Mouse (Mus musculus) bone marrow, adult 2 months (tissue): ENCODE results near the gene Elmo1. TPM values are rescaled to one million over a fixed set of nuclear protein-coding genes. Genes with fewer than 3 reads are reported as not detected.

Experiments used
- H3K27ac ChIP-seq: fragments of 200-500 bp; 2 replicates; pipeline ENCODE4 v1.5.1; 2012; ENCODE audit warnings: low read depth, mild to moderate bottlenecking, control low read depth, inconsistent platforms, low read length; ENCODE audit not compliant: control insufficient read depth, poor library complexity, insufficient read depth
- H3K4me1 ChIP-seq: fragments of 200-500 bp; 2 replicates; pipeline ENCODE4 v1.6.1; 2011; ENCODE audit warnings: low read length; ENCODE audit not compliant: control insufficient read depth, insufficient read depth
- H3K4me3 ChIP-seq: fragments of 200-500 bp; replicated peaks from 2 replicates; pipeline ENCODE3; 2011; ENCODE audit warnings: mild to moderate bottlenecking, low read depth, low read length, control low read depth; ENCODE audit not compliant: control insufficient read depth
- CTCF ChIP-seq: fragments of 200-500 bp; IDR thresholded peaks from 2 replicates; pipeline ENCODE4 v1.5.1; 2011; ENCODE audit warnings: low read length, control low read depth; ENCODE audit not compliant: control insufficient read depth, insufficient read depth
- POLR2A ChIP-seq: fragments of 200-500 bp; IDR thresholded peaks from 2 replicates; pipeline ENCODE4 v1.6.1; 2011; ENCODE audit warnings: low read depth, mild to moderate bottlenecking, control low read depth, low read length, borderline replicate concordance; ENCODE audit not compliant: control insufficient read depth
- WGBS: fragments of 180-500 bp; shearing (Covaris S2); methylation state at CpG from one replicate; pipeline ENCODE4 v1.1.7; 2018; 5-methylcytosine and 5-hydroxymethylcytosine counted together
- polyA plus RNA-seq: library from polyadenylated mRNA; stranded (reverse); fragments of >200 nt; gene quantifications from 2 replicates; pipeline ENCODE4 v1.2.4, GENCODE M21; 2011; ENCODE audit warnings: low replicate concordance; ENCODE audit not compliant: missing spikeins, insufficient read depth, insufficient read length

Gene Elmo1
- polyA plus RNA-seq, 1 experiment: 13.2 TPM

- Histone ChIP-seq H3K4me3 (no peak overlapping the region), H3K4me1 (no peaks in the 10 kb centered on the region; the same call in none of the 2 replicates), H3K27ac (no peak overlapping the region)
- 23% methylated on average over 10 of the region's 10 CpGs for WGBS
- no peak for TF ChIP-seq POLR2A
- no peak for TF ChIP-seq CTCF
These were observed 83.7 kb downstream of the Elmo1 start for GRCm38 (mm10) chr13:20173987-20174654.

GRCm38 (mm10) chr13:20174655-20175280 is 84.4 kb downstream of the Elmo1 start:
- H3K4me1 ChIP-seq: no peaks in the 10 kb centered on the region; the same call in none of the 2 replicates
- no peak overlapping the region for H3K4me3 ChIP-seq
- WGBS: 59% methylated on average over 3 of the region's 3 CpGs
- H3K27ac ChIP-seq: no peak overlapping the region
- TF ChIP-seq POLR2A (no peak), CTCF (no peak)

GRCm38 (mm10) chr13:20180738-20181137 is 90.3 kb downstream of the Elmo1 start:
- Histone ChIP-seq H3K4me3 (peak overlapping the region; percentile 42), H3K27ac (peak overlapping the region; percentile 21; the same call in 1 of the 2 replicates), H3K4me1 (peaks cover 6% of the 10 kb centered on the region; the same call in 1 of the 2 replicates)
- WGBS: 16% methylated on average over 5 of the region's 5 CpGs
- TF ChIP-seq POLR2A: no peak
- TF ChIP-seq CTCF: no peak

- no peak overlapping the region; the same call in 1 of the 2 replicates for H3K27ac ChIP-seq
- no peak for TF ChIP-seq POLR2A
- TF ChIP-seq CTCF: no peak
- 12% methylated on average over 4 of the region's 4 CpGs for WGBS
- H3K4me1 ChIP-seq: peaks cover 6% of the 10 kb centered on the region; the same call in 1 of the 2 replicates
- H3K4me3 ChIP-seq: no peak overlapping the region
These were observed 90.9 kb downstream of the Elmo1 start for GRCm38 (mm10) chr13:20181321-20181720.

- WGBS: 80% methylated on average over 6 of the region's 6 CpGs
- H3K4me3 ChIP-seq: no peak overlapping the region
- H3K27ac ChIP-seq: no peak overlapping the region
- peaks cover 6% of the 10 kb centered on the region; the same call in 1 of the 2 replicates for H3K4me1 ChIP-seq
- TF ChIP-seq CTCF (no peak), POLR2A (no peak)
These were observed 91.9 kb downstream of the Elmo1 start for GRCm38 (mm10) chr13:20182239-20182825.

- no peak for TF ChIP-seq POLR2A
- peak; percentile 30; the same call in 1 of the 2 replicates for TF ChIP-seq CTCF
- H3K27ac ChIP-seq: peak overlapping the region; percentile 3; the same call in 1 of the 2 replicates
- WGBS: 4% methylated on average over 9 of the region's 9 CpGs
- peaks cover 6% of the 10 kb centered on the region; the same call in 1 of the 2 replicates for H3K4me1 ChIP-seq
- no peak overlapping the region for H3K4me3 ChIP-seq
These were observed 93.3 kb downstream of the Elmo1 start for GRCm38 (mm10) chr13:20183512-20184238.

- WGBS: 4% methylated on average over 13 of the region's 13 CpGs
- Histone ChIP-seq H3K27ac (peak overlapping the region; percentile 52), H3K4me1 (peaks cover 6% of the 10 kb centered on the region; the same call in 1 of the 2 replicates), H3K4me3 (peak overlapping the region; percentile 74)
- TF ChIP-seq POLR2A (no peak), CTCF (no peak)
These were observed 94.0 kb downstream of the Elmo1 start for GRCm38 (mm10) chr13:20184239-20185033.
